Mouse (Mus musculus) liver, adult 10 weeks (tissue): Measurements from ENCODE around the gene Olfr1385. TPM values are rescaled to one million over a fixed set of nuclear protein-coding genes. Genes with fewer than 3 reads are reported as not detected.

Experiments
- polyA plus RNA-seq: library from polyadenylated mRNA; stranded (reverse); fragments of 350-450 nt; fragmentation: Illumina TruSeq; extraction: RNeasy Lipid Tissue Mini Kit (QIAGEN cat#74804); gene quantifications from one replicate; pipeline ENCODE4 v1.2.3, GENCODE M21; 2014; ENCODE audit warnings: low read depth, low replicate concordance

Olfr1385 gene
- polyA plus RNA-seq, result not detected

DNA sequence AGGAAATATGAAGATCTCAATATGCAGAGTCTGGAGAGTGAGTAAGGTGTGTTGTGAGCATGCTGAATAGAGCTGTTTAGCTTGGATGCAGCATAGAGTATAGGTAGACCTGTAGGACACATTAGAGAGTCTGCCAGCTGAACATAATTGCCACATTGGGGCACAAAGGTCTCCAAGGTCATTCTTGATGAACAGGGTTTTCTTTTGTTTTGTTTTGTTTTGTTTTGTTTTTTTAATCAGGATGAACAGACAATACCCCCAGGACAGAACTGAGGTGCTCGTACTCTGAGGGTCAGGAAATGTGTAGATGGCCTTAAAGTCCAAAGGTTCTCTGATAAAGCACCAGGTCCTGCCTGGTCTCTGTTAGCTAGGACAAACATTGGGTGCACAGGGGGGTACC, at the start of gene Olfr1385:
Gene Olfr1385 (plus strand): TSS at position 301 of the 400 bp plus-strand sequence.

DNA sequence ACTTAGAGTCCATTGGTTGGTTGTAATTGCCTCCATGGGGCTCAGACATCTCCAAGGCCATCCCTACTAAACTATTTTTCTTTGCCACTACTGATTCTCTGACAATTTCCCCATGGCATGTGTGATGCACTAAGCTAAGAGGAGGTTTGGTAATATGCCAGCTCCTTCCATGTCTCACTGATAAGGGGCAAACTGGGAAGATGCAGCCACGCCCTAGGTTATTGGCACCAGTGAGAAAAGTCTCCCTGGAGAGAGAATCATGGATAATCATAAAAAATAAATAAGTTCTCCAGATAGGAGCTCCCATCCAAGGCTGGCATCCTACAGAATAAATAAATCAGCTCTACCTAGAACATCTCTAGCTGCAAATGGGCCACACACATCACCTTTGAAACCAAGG, 33.8 kb upstream of the Olfr1385 start, which contains the start of gene Olfr1387:
Gene Olfr1387 (plus strand): TSS at position 301 of the 400 bp plus-strand sequence.

DNA sequence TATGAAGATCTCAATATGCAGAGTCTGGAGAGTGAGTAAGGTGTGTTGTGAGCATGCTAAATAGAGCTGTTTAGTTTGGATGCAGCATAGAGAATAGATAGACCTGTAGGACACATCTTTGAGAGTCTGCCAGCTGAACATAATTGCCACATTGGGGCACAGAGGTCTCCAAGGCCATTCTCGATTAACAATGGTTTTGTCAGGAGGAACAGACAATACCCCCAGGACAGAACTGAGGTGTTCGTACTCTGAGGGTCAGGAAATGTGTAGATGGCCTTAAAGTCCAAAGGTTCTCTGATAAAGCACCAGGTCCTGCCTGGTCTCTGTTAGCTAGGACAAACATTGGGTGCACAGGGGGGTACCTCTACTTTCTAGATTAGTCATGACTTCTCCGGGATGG, 24.1 kb upstream of the Olfr1385 start, which contains the start of gene Olfr1386:
Gene Olfr1386 (plus strand): TSS at position 301 of the 400 bp plus-strand sequence.

DNA sequence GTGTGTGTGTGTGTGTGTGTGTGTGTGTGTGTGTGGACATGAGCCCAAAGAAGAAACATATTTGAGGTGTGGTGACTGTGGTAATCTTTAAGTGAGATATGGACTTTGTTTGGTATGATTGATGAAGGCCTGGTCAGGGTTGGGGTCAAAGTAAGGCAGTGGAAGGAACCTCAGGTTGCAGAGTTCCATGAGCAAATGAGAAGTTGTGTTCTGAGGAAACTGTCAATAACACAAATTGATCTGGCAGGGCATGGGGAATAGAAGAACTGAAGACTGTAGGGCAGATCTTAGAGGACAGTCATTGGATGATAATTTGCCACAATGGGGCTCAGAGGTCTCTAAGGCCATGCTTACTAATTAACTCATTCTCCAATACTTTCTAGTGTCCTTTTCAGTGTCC, 30.5 kb downstream of the Olfr1385 start, which contains the start of gene Olfr1383:
Gene Olfr1383 (plus strand): TSS at position 301 of the 400 bp plus-strand sequence.

DNA sequence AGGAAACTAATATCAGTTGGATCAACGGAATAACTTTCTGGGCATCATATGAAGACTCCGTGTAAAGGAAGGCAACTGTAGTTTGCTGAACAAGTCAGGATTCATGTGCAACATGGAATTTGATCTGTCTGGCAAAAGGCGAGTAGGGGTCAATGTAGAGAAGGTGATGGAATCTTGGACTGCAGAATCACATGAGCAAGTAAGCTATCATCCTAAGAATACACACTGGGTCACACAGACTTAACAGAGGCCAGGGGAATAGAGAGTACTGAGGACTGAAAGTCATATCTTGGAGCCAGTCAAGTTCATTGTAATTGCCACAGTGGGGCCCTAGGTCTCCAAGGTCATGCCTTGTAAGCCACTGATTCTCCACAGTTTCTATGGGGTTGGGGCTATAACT, 39.1 kb downstream of the Olfr1385 start, which contains the start of gene Olfr1382:
Gene Olfr1382 (plus strand): TSS at position 301 of the 400 bp plus-strand sequence.

DNA sequence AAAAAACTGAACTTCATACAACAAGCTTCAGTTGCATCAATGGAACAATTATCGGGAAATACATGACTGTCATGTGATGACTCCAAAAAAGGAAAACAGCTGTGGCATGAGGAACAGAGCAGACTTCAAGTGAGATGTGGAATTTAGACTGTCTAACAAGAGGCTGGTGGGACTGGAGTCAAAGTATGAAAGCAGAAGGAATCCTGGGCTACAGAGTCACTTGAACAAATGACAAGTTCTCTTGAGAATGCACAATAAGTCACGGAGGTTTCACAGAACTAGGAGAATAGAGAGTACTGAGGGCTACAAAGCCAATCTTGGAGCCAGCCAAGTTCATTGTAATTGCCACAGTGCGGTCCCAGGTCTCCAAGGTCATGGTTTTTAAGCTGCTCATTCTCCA, 54.3 kb downstream of the Olfr1385 start, which contains the start of gene Olfr1381:
Gene Olfr1381 (plus strand): TSS at position 301 of the 400 bp plus-strand sequence.

Other genes starting within 250 kb of the Olfr1385 start
- gene Mgat1, start 244.9 kb upstream of the Olfr1385 start, polyA plus RNA-seq, result 30.2 TPM
- gene Olfr1393, start 210.8 kb upstream of the Olfr1385 start, polyA plus RNA-seq, result 0.48 TPM
- not detected for gene Olfr1392, start 203.8 kb upstream of the Olfr1385 start, polyA plus RNA-seq
- not detected for gene Olfr10, start 184.3 kb upstream of the Olfr1385 start, polyA plus RNA-seq
- not detected for gene Olfr1391, start 166.3 kb upstream of the Olfr1385 start, polyA plus RNA-seq
- gene Olfr1390, start 153.9 kb upstream of the Olfr1385 start, polyA plus RNA-seq, result not detected
- not detected for gene Olfr1389, start 66.0 kb upstream of the Olfr1385 start, polyA plus RNA-seq
- gene Olfr1388, start 52.4 kb upstream of the Olfr1385 start, polyA plus RNA-seq, result not detected
- not detected for gene Olfr1387, start 33.7 kb upstream of the Olfr1385 start, polyA plus RNA-seq
- gene Olfr1386, start 24.0 kb upstream of the Olfr1385 start, polyA plus RNA-seq, result not detected
- not detected for gene Olfr1384, start 17.7 kb downstream of the Olfr1385 start, polyA plus RNA-seq
- not detected for gene Olfr1383, start 30.6 kb downstream of the Olfr1385 start, polyA plus RNA-seq
- not detected for gene Olfr1382, start 39.2 kb downstream of the Olfr1385 start, polyA plus RNA-seq
- not detected for gene Olfr1381, start 54.4 kb downstream of the Olfr1385 start, polyA plus RNA-seq
- not detected for gene Olfr1380, start 67.8 kb downstream of the Olfr1385 start, polyA plus RNA-seq
- 1.8 TPM for gene Flt4, start 120.2 kb downstream of the Olfr1385 start, polyA plus RNA-seq
- not detected for gene Scgb3a1, start 174.5 kb downstream of the Olfr1385 start, polyA plus RNA-seq
- gene Cnot6, start 223.7 kb downstream of the Olfr1385 start, polyA plus RNA-seq, result 51.0 TPM